Mouse (Mus musculus): ENCODE measurements at regions not wholly inside any gene's neighbourhood (a gene's known extent, or its start where the extent isn't known, plus 50 kb on each side); places are given as distances from the start of the nearest gene placed in this dataset.

DNA sequence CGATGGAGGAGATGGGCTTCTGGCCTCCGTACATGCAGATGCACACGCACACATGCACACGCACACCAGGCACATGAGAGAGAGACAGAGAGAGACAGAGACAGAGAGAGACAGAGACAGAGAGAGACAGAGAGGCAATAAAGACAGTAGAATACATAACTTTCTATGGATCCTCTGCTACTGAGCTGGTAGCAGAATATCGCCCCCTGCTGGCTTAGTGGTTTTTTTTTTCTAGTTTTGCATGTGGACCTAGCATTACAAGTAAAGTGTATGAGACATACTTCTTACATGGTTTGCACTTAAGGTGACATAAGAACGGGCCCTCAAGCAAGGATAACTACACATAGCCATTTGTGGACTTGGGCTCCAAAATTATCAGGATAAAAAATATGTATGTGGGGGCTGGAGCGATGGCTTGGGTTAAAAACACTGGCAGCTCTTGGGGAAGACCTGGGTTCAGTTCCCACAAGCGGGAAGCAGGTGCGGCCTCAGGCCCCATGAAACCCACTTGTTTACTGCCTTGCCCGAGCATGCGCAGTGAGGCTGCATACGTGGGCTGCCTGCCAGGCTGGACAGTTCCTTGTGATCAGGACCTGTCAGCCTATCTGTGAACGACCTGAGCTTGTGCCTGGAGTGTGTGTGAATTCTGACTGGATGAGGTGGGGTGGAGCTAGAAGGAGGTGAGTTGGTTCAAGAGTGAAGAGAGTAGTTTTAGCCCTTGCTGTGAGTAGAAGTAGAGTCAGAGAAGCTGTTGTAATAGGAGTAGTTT lies 79.3 kb downstream of the Gpr65 start:
- H3K4me2 ChIP-seq (ENCODE audit: low read depth) = no peak overlapping the region
- ATAC-seq (ENCODE audit: insufficient read depth) (no peak), DNase-seq (ENCODE audit: low read depth in 3 of 3, low spot score in 3 of 3) (peak in 1 of 3 experiments; percentile 6)
- TF ChIP-seq CTCF (IDR thresholded peaks at IDR 0.05; ENCODE audit: low read depth) = peak; percentile 57
- TF ChIP-seq EP300 (IDR thresholded peaks at IDR 0.05; ENCODE audit: low read depth) = no peak
- no peak overlapping the region for H3K9ac ChIP-seq (replicated peaks)
- no peaks in the 10 kb centered on the region for H3K36me3 ChIP-seq (replicated peaks; ENCODE audit: control insufficient read depth, insufficient read depth, low read depth)
- no peaks in the 10 kb centered on the region for H3K9me3 ChIP-seq (ENCODE audit: control insufficient read depth, low read length)
- no peak overlapping the region for H3K4me3 ChIP-seq (ENCODE audit: insufficient read depth in 1 of 2, low read depth in 2 of 2, low read length in 2 of 2)
- H3K27ac ChIP-seq = no peak overlapping the region
- WGBS (ENCODE audit: insufficient replicate concordance) = 49% methylated on average over 13 of the region's 13 CpGs
- no peaks in the 10 kb centered on the region for H3K27me3 ChIP-seq (ENCODE audit: control insufficient read depth, insufficient read depth, low read length)
- H3K4me1 ChIP-seq (replicated peaks; ENCODE audit: control insufficient read depth in 2 of 2, insufficient read depth in 2 of 2, low read length in 1 of 2) = no peaks in the 10 kb centered on the region

DNA sequence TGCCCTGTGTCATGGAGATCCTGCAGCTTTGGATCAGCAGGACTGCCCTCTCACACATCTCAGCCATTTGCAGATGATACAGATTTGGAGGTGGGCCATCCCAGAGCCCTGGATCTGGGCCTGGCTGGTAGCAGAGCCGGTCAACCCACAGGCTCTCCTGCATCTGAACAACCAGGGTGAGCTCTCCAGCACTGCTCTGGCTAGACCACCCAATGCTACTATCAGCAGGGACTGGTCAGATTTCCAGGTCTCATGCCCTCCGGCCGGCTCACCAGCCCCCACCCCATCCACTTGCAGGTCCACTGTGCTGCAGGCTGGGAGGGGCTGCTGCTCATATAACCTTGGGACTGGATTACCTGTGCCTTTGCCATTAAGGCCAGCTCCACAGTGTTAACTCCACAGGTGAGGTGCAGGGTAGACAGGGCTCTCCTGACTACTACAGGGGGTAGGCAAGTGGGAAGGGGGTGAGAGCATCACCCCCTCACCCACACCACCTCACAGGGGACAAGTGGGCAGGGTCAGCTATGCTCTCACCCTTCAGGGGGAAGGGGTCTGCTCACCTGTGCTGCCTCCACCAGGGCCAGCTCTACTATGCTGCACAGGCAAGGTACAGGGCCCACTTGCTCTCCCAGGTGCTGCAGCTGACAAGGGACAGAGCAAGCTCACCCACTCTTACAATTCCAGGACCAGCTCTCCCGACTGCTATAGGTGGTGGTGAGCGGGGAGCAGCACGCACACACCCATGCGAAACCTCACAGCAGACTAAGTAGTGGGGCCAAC lies 81.6 kb downstream of the Gpr65 start:
- no peaks in the 10 kb centered on the region for H3K36me3 ChIP-seq (replicated peaks; ENCODE audit: control insufficient read depth, insufficient read depth, low read depth)
- no peak for TF ChIP-seq EP300 (IDR thresholded peaks at IDR 0.05; ENCODE audit: low read depth)
- TF ChIP-seq CTCF (IDR thresholded peaks at IDR 0.05; ENCODE audit: low read depth) = no peak

DNA sequence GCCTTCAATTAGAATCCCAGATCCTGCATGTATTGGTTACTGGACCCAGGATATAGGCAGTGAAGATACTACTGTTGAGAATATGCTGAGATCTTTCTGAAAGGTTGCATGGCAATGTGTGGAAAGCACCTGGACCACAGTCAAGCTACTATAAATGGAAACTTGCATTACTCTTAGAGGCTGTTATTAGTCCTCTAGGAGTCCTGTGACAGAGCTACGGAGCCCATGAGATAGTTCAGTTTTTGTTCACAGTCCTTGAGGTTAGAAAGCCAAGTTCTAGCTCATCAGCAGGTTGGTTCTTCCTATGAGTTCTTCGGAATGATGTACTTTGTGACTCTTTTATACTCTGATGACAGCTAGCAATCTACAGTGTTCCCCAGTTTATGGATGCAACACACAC lies 84.0 kb downstream of the Gpr65 start:
- no peak overlapping the region for H3K4me2 ChIP-seq (ENCODE audit: low read depth)
- DNase-seq (ENCODE audit: low read depth in 3 of 3, low spot score in 3 of 3) = no peak
- no peaks in the 10 kb centered on the region for H3K4me1 ChIP-seq (replicated peaks; ENCODE audit: control insufficient read depth in 2 of 2, insufficient read depth in 2 of 2, low read length in 1 of 2)
- no peak overlapping the region for H3K4me3 ChIP-seq (ENCODE audit: insufficient read depth in 1 of 2, low read depth in 2 of 2, low read length in 2 of 2)
- no peak overlapping the region for H3K9ac ChIP-seq (replicated peaks)
- no peak for TF ChIP-seq CTCF (IDR thresholded peaks at IDR 0.05; ENCODE audit: low read depth)
- TF ChIP-seq EP300 (IDR thresholded peaks at IDR 0.05; ENCODE audit: low read depth) = no peak
- H3K27ac ChIP-seq = no peak overlapping the region
- H3K36me3 ChIP-seq (replicated peaks; ENCODE audit: control insufficient read depth, insufficient read depth, low read depth) = no peaks in the 10 kb centered on the region
- WGBS (ENCODE audit: insufficient replicate concordance) = 63% methylated on average over 2 of the region's 2 CpGs
- no peak for ATAC-seq (ENCODE audit: insufficient read depth)
- H3K9me3 ChIP-seq (ENCODE audit: control insufficient read depth, low read length) = no peaks in the 10 kb centered on the region
- no peaks in the 10 kb centered on the region for H3K27me3 ChIP-seq (ENCODE audit: control insufficient read depth, insufficient read depth, low read length)

More for the DNA sequence above, 81.6 kb downstream of the Gpr65 start:
- Histone ChIP-seq H3K4me3 (ENCODE audit: insufficient read depth in 1 of 2, low read depth in 2 of 2, low read length in 2 of 2) (no peak overlapping the region), H3K4me2 (ENCODE audit: low read depth) (no peak overlapping the region), H3K27ac (no peak overlapping the region), H3K27me3 (ENCODE audit: control insufficient read depth, insufficient read depth, low read length) (no peaks in the 10 kb centered on the region), H3K4me1 (replicated peaks; ENCODE audit: control insufficient read depth in 2 of 2, insufficient read depth in 2 of 2, low read length in 1 of 2) (no peaks in the 10 kb centered on the region), H3K9me3 (ENCODE audit: control insufficient read depth, low read length) (no peaks in the 10 kb centered on the region), H3K9ac (replicated peaks) (no peak overlapping the region)
- DNase-seq (ENCODE audit: low read depth in 3 of 3, low spot score in 3 of 3) = no peak
- WGBS (ENCODE audit: insufficient replicate concordance) = 71% methylated on average over 7 of the region's 7 CpGs
- no peak for ATAC-seq (ENCODE audit: insufficient read depth)

DNA sequence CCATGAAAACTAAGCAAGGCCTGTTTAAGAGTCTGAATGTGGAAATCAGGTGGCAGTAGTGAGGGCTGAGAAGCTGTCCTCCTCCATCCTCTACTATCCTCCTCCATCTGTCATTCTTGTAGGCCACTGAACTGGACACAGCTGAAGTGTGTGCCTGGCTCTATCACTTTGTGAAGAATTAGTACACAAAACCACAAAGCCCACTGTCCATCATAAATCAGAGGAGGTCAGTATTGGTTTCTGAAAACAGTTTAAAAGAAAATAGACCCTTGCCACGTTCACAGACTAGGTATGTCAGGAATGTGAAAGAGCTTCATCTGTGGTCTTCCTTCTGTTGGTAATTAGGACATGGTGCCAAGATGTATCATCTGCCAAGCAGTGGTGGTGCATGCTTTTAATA lies 86.1 kb downstream of the Gpr65 start:
- 20% methylated on average over 1 of the region's 1 CpGs for WGBS (ENCODE audit: insufficient replicate concordance)
- no peak for ATAC-seq (ENCODE audit: insufficient read depth)
- Histone ChIP-seq H3K4me1 (replicated peaks; ENCODE audit: control insufficient read depth in 2 of 2, insufficient read depth in 2 of 2, low read length in 1 of 2) (no peaks in the 10 kb centered on the region), H3K27me3 (ENCODE audit: control insufficient read depth, insufficient read depth, low read length) (no peaks in the 10 kb centered on the region), H3K36me3 (replicated peaks; ENCODE audit: control insufficient read depth, insufficient read depth, low read depth) (no peaks in the 10 kb centered on the region), H3K4me2 (ENCODE audit: low read depth) (no peak overlapping the region), H3K9ac (replicated peaks) (no peak overlapping the region), H3K4me3 (ENCODE audit: insufficient read depth in 1 of 2, low read depth in 2 of 2, low read length in 2 of 2) (no peak overlapping the region), H3K9me3 (ENCODE audit: control insufficient read depth, low read length) (no peaks in the 10 kb centered on the region), H3K27ac (no peak overlapping the region)
- no peak for DNase-seq (ENCODE audit: low read depth in 3 of 3, low spot score in 3 of 3)
- TF ChIP-seq CTCF (IDR thresholded peaks at IDR 0.05; ENCODE audit: low read depth) (no peak), EP300 (IDR thresholded peaks at IDR 0.05; ENCODE audit: low read depth) (no peak)

DNA sequence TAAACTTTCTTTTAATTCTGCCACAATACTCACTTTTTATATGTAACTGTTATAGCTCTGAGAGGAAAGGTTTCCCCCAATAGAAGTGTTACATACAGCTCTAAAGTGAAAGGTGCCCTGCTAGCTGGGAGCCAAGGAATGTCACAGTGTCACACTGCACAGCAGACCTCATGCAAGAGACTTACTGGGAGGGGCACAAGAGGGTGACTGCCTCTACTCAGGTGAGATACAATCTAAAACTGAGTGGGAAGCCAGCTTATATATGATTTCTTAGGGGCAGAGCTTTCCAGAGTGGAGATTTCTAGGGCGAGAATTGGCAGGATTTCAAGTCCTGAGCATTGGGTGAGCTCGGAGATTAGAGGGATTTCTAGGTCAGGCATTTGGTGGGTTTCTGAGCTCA lies 99.1 kb downstream of the Gpr65 start:
- TF ChIP-seq CTCF (IDR thresholded peaks at IDR 0.05; ENCODE audit: low read depth) (no peak), EP300 (IDR thresholded peaks at IDR 0.05; ENCODE audit: low read depth) (no peak)
- no peak for ATAC-seq (ENCODE audit: insufficient read depth)
- Histone ChIP-seq H3K9ac (replicated peaks) (no peak overlapping the region), H3K4me1 (replicated peaks; ENCODE audit: control insufficient read depth in 2 of 2, insufficient read depth in 2 of 2, low read length in 1 of 2) (no peaks in the 10 kb centered on the region), H3K27ac (no peak overlapping the region), H3K36me3 (replicated peaks; ENCODE audit: control insufficient read depth, insufficient read depth, low read depth) (no peaks in the 10 kb centered on the region), H3K4me3 (ENCODE audit: insufficient read depth in 1 of 2, low read depth in 2 of 2, low read length in 2 of 2) (no peak overlapping the region), H3K27me3 (ENCODE audit: control insufficient read depth, insufficient read depth, low read length) (no peaks in the 10 kb centered on the region), H3K9me3 (ENCODE audit: control insufficient read depth, low read length) (no peaks in the 10 kb centered on the region), H3K4me2 (ENCODE audit: low read depth) (no peak overlapping the region)
- WGBS (ENCODE audit: insufficient replicate concordance) = 49% methylated on average over 2 of the region's 2 CpGs
- DNase-seq (ENCODE audit: low read depth in 3 of 3, low spot score in 3 of 3) = no peak

Measured in liver, embryonic 14.5 days (tissue).